Mouse (Mus musculus) inflammation-experienced regulatory T-cells, adult 6 months (primary cell): ENCODE results near the gene Ahsa1. TPM values are rescaled to one million over a fixed set of nuclear protein-coding genes. Genes with fewer than 3 reads are reported as not detected.
"Not testable (repeated sequence)": the region's sequence is repeated elsewhere in the genome, so short reads cannot be mapped to it uniquely, and the experiment has no call there.

ENCODE experiments used
- ATAC-seq: one replicate; pipeline ENCODE4 v1.8.0; 2017
- polyA plus RNA-seq, 3 experiments: library from polyadenylated mRNA; unstranded; fragments of 100-300 nt; shearing (Covaris generic); gene quantifications; one replicate each; pipeline ENCODE4 v1.2.1; 2017

The Ahsa1 gene
- polyA plus RNA-seq, 3 experiments from 2014 or later = 117 to 133 (median 126) TPM

DNA sequence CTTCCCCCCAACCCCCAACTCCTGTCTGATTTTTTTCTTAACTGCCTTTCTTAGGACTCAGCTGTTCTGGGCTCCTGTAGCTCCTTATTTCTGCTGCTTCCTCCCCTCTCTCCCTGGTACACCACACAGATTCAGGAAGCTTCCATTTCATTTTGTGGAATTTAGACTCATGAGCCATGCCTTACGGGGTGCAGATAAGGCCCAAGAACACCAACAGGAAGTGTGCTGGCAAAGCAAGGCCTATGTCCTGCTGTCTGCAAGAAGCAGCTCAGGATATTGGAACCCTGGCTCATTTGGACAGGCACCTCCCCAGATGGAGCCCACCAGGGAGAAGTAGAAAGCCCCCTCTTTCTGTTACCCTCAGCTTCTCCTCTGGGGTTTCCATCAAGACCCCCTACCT is 15.5 kb downstream of the Ahsa1 start:
- no peak for ATAC-seq

DNA sequence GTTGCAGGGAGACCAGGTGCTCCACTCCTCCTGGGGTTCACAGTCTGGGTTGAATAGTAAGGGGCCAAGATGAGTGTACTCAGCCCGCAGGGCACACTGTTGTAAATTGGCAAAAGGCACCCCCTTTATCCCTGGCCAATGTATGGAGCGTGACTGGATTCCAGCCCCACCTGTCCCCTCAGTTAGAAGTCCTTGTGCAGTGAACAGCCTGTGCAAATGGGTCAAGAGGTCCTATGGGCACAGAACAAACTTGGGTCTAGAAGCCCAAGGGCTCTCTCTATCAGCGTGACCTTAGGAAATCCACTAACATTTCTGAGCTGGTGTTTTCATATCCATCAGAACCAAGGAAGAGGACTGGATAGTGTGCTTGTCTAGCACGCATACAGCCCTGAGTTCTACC is 16.5 kb downstream of the Ahsa1 start:
- no peak for ATAC-seq

DNA sequence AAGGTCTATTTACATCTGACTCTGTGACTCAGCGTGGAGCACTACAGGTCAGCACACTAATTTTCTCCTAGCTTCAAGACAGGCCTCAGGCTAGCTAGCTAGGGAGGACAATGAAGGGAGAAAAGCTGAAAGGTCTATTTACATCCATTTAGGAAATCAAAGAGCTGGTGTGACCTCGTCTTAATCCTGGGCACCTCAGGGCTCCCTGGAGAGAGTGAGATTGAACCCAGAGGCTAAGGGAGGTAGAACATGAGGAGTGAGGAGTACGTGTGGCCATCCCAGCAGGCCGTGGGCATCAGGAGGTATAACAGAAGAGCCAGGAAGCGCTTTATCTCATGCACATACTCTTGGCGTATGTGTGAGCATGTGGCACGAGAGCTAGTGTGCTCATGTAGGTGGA is 17.4 kb downstream of the Ahsa1 start:
- ATAC-seq = no peak

DNA sequence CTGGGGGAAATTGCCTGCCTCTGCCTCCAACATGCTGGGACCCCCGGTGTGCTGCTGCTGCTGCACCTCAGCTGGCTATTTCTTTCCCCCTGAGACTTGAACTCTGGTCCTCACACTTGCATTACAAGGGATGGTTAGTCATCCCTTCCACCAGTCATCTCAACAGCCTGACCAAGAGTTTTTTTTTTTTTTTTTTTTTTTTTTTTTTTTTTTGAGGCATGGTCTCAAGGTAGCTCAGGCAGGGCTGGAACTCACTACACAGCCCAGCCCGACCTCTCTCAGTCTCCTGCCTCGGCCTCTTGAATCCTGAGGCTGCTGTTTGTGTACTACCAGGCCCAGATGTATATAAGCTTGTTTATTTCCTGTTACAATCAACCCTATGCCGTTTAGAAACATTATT is 18.0 kb downstream of the Ahsa1 start:
- no peak for ATAC-seq

GRCm38 (mm10) chr12:87284726-87285125 is 18.4 kb downstream of the Ahsa1 start:
- ATAC-seq = no peak

- ATAC-seq = no peak
These were observed 22.8 kb downstream of the Ahsa1 start for GRCm38 (mm10) chr12:87289100-87289499.

GRCm38 (mm10) chr12:87293934-87294333 is 27.7 kb downstream of the Ahsa1 start:
- no peak for ATAC-seq

DNA sequence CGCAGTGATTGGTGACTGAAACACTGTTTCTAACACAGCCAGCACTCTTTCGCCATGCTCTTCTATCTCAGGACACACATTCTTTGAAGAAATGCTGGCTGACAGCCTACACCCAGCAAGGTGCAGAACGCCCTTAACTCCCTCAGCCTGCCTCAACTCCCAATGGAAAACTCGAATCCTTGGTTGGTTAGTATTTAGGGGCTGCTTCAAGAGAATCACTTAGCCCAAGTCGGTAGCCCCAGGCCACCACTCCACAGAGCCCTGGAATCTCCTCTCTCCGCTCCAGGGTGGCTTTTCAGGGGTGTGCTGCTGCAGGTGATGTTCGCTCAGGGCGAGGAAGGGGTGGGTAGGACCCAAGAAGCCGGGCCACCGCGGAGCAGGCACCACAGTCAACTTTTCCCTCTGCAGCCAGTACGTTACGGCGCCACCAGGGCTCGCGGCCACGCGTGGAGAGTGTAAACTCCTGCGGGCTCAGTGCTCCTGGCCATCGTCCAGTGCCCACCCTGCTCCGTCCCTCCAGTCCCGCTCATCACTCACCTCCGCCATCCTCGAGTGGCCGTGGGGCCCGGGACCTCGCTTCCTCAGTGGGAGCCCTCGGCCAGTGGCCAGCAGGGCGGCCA is 32.9 kb downstream of the Ahsa1 start:
- no peak for ATAC-seq

DNA sequence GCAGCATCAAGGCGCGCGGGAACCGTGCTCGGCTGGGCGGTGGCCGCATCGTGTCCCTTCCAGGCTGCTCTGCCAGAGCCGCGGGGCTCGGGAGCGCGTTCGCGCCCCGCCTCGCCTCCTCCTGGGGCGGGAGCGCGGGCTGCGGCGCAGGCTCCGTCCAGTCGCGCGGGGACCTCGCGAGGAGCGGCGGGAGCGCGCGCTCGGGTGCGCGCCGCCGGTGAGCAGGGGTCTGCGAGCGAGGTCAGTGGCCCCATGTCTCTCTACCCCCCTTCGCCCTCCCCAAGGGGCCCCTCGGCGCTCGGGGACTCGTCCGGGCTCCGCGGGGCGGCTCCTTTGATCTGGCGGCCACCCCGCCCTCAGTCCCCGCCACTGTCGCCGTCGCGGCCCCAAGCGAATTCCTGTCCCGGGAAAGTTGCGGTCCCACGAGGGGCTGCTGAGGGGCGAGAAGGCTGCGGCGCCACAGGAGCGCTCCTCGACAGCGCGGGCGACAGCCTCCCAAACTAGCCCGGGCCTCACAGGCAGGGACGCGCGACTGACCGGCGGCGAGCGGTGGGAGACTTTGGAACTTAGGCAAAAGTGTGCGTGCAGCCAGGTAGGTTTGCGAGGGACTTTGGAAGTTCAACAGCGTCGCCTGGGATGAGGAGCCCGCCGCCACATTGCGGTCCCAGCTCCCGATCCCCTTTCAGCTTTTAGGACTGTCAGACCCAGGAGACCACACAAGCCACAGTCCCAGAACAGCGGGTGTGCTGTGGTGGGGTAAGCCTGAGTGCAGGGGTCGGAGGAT is 33.6 kb downstream of the Ahsa1 start, which contains the start of gene Ism2:
Ism2 (minus strand) TSS at position 49 of the 784 bp plus-strand sequence.
- no peak for ATAC-seq

- ATAC-seq = no peak
These were observed 34.1 kb downstream of the Ahsa1 start for GRCm38 (mm10) chr12:87300441-87300690.

- ATAC-seq = no peak
These were observed 34.9 kb downstream of the Ahsa1 start for GRCm38 (mm10) chr12:87301189-87301588.

GRCm38 (mm10) chr12:87305767-87306583 is 39.7 kb downstream of the Ahsa1 start:
- no peak for ATAC-seq

- ATAC-seq = not testable (repeated sequence)
These were observed 40.2 kb downstream of the Ahsa1 start for GRCm38 (mm10) chr12:87306584-87306844.

- no peak for ATAC-seq
These were observed 46.8 kb downstream of the Ahsa1 start for GRCm38 (mm10) chr12:87313098-87313497.

- no peak for ATAC-seq
These were observed 51.7 kb downstream of the Ahsa1 start for GRCm38 (mm10) chr12:87317951-87318350.

GRCm38 (mm10) chr12:87319229-87319628 is 53.0 kb downstream of the Ahsa1 start:
- no peak for ATAC-seq

Other genes with a start within 250 kb of the Ahsa1 start
- 1 to 10 TPM in 2 of 3 experiments, under 1 TPM in 1; 0.78 to 3.8 (median 1.1) TPM for gene Tmem63c, start 245.1 kb upstream of the Ahsa1 start, polyA plus RNA-seq
- gene Ngb, start 163.9 kb upstream of the Ahsa1 start, polyA plus RNA-seq = not detected
- 10 to 100 TPM; 10.5 to 21.8 (median 13.0) TPM for gene Gstz1, start 119.3 kb upstream of the Ahsa1 start, polyA plus RNA-seq
- gene Pomt2, start 118.5 kb upstream of the Ahsa1 start, polyA plus RNA-seq = 1 to 10 TPM in 2 of 3 experiments, under 1 TPM in 1; 0.69 to 1.1 (median 1.1) TPM
- gene Samd15, start 66.8 kb upstream of the Ahsa1 start, polyA plus RNA-seq = 1 to 10 TPM; 1.9 to 4.5 (median 1.9) TPM
- 1 to 10 TPM; 3.5 to 4.4 (median 3.5) TPM for gene Tmed8, start 66.0 kb upstream of the Ahsa1 start, polyA plus RNA-seq
- gene Noxred1, start 27.7 kb upstream of the Ahsa1 start, polyA plus RNA-seq = 1 to 10 TPM in 1 of 3 experiments, under 1 TPM in 2; 0.72 to 1.1 (median 0.85) TPM
- gene Vipas39, start 223 bp upstream of the Ahsa1 start, polyA plus RNA-seq = 10 to 100 TPM; 31.3 to 41.3 (median 38.9) TPM
- gene Ism2, start 33.2 kb downstream of the Ahsa1 start, polyA plus RNA-seq = not detected
- gene Sptlc2, start 121.9 kb downstream of the Ahsa1 start, polyA plus RNA-seq = 10 to 100 TPM; 69.9 to 85.2 (median 72.4) TPM
- gene Slirp, start 177.4 kb downstream of the Ahsa1 start, polyA plus RNA-seq = 100 to 1,000 TPM in 2 of 3 experiments, 10 to 100 TPM in 1; 83.7 to 126 (median 118) TPM
- 10 to 100 TPM; 44.0 to 72.1 (median 63.5) TPM for gene Alkbh1, start 177.5 kb downstream of the Ahsa1 start, polyA plus RNA-seq
- 100 to 1,000 TPM; 207 to 236 (median 223) TPM for gene Snw1, start 205.8 kb downstream of the Ahsa1 start, polyA plus RNA-seq
- not detected for gene Gm5788, start 228.2 kb downstream of the Ahsa1 start, polyA plus RNA-seq
- gene Gm8300, start 247.8 kb downstream of the Ahsa1 start, polyA plus RNA-seq = not detected